Mouse (Mus musculus) small intestine, adult 2 months (tissue): ENCODE results near the gene Dab1. TPM values are rescaled to one million over a fixed set of nuclear protein-coding genes. Genes with fewer than 3 reads are reported as not detected.

Experiments used
- H3K27ac ChIP-seq: fragments of 200-500 bp; 2 replicates; pipeline ENCODE4 v1.5.1; 2012; ENCODE audit warnings: low read depth, low read length, control low read depth, inconsistent platforms; ENCODE audit not compliant: insufficient read depth
- H3K27me3 ChIP-seq: fragments of 200-500 bp; 2 replicates; pipeline ENCODE4 v1.6.1; 2012; ENCODE audit warnings: mild to moderate bottlenecking, moderate library complexity, low read length, inconsistent platforms; ENCODE audit not compliant: control insufficient read depth, insufficient read depth
- H3K36me3 ChIP-seq: fragments of 200-500 bp; 2 replicates; pipeline ENCODE4 v1.6.1; 2012; ENCODE audit warnings: mild to moderate bottlenecking, low read length, control low read depth, inconsistent platforms; ENCODE audit not compliant: control insufficient read depth, insufficient read depth
- H3K4me1 ChIP-seq: fragments of 200-500 bp; 2 replicates; pipeline ENCODE4 v1.6.1; 2012; ENCODE audit warnings: low read length, inconsistent platforms, mixed read lengths; ENCODE audit not compliant: control insufficient read depth, insufficient read depth, insufficient read length
- H3K4me3 ChIP-seq: fragments of 200-500 bp; 2 replicates; pipeline ENCODE4 v1.5.1; 2012; ENCODE audit warnings: low read depth, mild to moderate bottlenecking, control low read depth, inconsistent platforms, low read length, moderate library complexity
- CTCF ChIP-seq: fragments of 200-500 bp; IDR thresholded peaks from 2 replicates; pipeline ENCODE4 v1.5.1; 2012; ENCODE audit warnings: low read depth, mild to moderate bottlenecking, control low read depth, inconsistent platforms, low read length, moderate library complexity, mixed read lengths; ENCODE audit not compliant: insufficient replicate concordance, insufficient read length; ENCODE audit errors: extremely low read depth
- POLR2A ChIP-seq: fragments of 200-500 bp; IDR thresholded peaks from 2 replicates; pipeline ENCODE4 v1.6.1; 2012; ENCODE audit warnings: low read depth, mild to moderate bottlenecking, control low read depth, inconsistent platforms, low read length, moderate library complexity
- WGBS: fragments of 180-500 bp; shearing (Covaris S2); methylation state at CpG from one replicate; pipeline ENCODE4 v1.1.7; 2018; 5-methylcytosine and 5-hydroxymethylcytosine counted together
- polyA plus RNA-seq: library from polyadenylated mRNA; depleted of rRNA; stranded (reverse); fragments of >200 nt; gene quantifications from 2 replicates; pipeline ENCODE4 v1.2.3, GENCODE M21; 2012

The Dab1 gene
- polyA plus RNA-seq, 1 experiment = 57.9 TPM

DNA sequence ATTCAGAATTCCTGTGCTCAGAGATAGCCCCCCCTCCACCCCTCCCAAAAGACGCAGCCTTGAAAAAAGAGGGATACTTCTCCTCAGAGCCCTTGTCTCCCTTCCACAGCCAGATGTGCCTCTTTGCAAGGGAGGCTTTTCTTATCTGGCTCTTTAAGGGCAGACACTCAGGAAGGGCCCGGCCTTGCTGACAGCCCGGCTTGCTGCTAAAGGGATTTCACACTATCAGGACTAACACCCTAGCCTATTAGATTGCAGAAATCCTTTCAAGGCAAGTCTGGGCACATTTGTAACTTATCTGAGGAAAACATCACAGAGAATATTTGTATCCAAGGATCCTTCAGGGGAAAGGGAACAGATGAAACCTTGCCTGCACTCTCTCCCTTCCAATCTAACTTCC, 600.9 kb downstream of the Dab1 start:
- no peaks in the 10 kb centered on the region for H3K27me3 ChIP-seq
- H3K27ac ChIP-seq = no peak overlapping the region
- no peak for TF ChIP-seq POLR2A
- no peak for TF ChIP-seq CTCF
- no peak overlapping the region for H3K4me3 ChIP-seq
- H3K4me1 ChIP-seq = peaks cover 4% of the 10 kb centered on the region; the same call in 1 of the 2 replicates
- H3K36me3 ChIP-seq = no peaks in the 10 kb centered on the region
- WGBS = 47% methylated on average over 3 of the region's 3 CpGs

DNA sequence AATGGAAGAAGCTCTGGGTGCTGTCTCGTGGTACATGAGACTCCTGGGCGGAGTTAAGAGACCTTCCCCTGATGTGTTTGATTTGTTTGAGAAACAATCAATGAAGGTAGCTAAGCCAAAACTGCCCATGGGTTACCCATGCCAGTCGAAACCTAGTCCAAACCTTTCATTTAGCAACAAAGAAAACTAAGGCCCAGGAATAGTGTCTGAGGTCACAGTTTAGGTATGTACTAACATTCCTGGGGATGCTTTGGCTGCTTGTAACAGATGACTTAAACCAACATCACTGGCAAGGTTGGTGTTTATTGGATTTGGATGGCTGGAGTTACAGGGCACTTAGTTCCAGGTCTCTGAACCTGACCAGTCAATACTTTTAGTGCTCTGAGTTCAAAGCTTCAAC, 610.1 kb downstream of the Dab1 start:
- no peaks in the 10 kb centered on the region for H3K36me3 ChIP-seq
- no peak overlapping the region for H3K4me3 ChIP-seq
- no peaks in the 10 kb centered on the region for H3K4me1 ChIP-seq
- no peak overlapping the region for H3K27ac ChIP-seq
- no peak for TF ChIP-seq CTCF
- TF ChIP-seq POLR2A = no peak
- WGBS = 62% methylated on average over 3 of the region's 3 CpGs
- H3K27me3 ChIP-seq = no peaks in the 10 kb centered on the region

DNA sequence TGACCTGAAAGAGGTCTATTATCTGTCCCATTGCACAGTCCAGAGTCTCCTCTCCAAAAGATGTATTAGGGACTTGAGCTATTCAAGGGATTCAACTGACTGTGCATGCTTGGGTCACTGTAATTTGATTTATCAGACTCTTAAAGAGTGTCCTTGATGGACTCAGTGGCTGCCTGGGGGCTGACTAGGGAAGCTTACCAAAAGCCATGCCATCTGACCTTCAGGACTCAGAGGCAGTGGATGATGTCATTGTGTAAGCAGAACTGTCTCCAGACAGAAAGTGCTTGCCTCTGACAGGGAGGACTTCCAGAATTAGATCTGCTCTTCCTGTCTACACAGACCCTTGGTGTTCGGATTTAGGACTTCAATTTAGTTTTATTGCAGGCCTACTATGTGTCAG, 627.3 kb downstream of the Dab1 start:
- 35% methylated on average over 1 of the region's 1 CpGs for WGBS

DNA sequence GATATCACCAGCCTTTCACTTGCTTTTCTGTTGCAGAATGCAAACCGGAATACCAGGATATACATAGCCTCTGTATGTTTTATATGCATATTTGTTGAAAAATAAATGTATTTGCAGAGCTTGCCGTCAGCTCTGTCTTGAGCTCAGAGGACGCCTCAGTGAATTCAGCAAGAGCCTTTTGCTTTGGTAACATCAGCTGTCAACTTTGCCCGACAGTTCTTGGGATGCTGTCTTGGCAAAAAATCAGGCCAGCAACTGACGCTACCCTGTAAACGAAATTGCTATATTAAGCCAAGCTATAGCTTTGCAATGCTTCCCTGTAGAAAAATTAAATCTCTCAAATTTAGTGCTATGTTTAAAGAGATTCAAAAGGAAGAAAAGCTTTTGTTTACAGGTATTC, 630.3 kb downstream of the Dab1 start:
- Histone ChIP-seq H3K27ac (no peak overlapping the region), H3K4me3 (no peak overlapping the region), H3K27me3 (no peaks in the 10 kb centered on the region), H3K36me3 (no peaks in the 10 kb centered on the region), H3K4me1 (no peaks in the 10 kb centered on the region)
- TF ChIP-seq CTCF = no peak
- TF ChIP-seq POLR2A = no peak
- 69% methylated on average over 6 of the region's 6 CpGs for WGBS

More for the DNA sequence above, 627.3 kb downstream of the Dab1 start:
- Histone ChIP-seq H3K27me3 (no peaks in the 10 kb centered on the region), H3K27ac (no peak overlapping the region), H3K4me1 (no peaks in the 10 kb centered on the region), H3K36me3 (no peaks in the 10 kb centered on the region), H3K4me3 (no peak overlapping the region)
- no peak for TF ChIP-seq CTCF

DNA sequence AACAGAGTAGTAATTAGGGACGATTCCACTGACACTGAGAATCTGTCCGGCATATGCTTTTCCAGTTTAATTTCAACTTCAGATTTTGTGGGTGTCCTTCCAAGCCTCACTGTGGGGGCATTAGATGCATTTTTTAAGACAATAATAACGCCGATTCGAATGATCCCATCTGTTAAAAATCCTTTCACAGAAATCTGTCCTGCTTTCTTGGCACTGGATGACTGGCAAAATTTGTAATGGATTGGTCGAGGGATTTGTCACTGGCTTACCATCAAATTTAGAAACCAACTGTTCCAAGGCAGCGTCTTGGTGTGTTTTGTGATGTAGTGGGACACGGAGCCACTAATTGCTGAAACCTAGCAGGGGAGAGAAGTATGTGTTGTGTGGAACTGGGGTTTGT, 638.6 kb downstream of the Dab1 start:
- Histone ChIP-seq H3K27me3 (no peaks in the 10 kb centered on the region), H3K27ac (no peak overlapping the region), H3K36me3 (no peaks in the 10 kb centered on the region), H3K4me3 (no peak overlapping the region), H3K4me1 (no peaks in the 10 kb centered on the region)
- WGBS = 83% methylated on average over 8 of the region's 8 CpGs
- no peak for TF ChIP-seq CTCF
- TF ChIP-seq POLR2A = no peak

DNA sequence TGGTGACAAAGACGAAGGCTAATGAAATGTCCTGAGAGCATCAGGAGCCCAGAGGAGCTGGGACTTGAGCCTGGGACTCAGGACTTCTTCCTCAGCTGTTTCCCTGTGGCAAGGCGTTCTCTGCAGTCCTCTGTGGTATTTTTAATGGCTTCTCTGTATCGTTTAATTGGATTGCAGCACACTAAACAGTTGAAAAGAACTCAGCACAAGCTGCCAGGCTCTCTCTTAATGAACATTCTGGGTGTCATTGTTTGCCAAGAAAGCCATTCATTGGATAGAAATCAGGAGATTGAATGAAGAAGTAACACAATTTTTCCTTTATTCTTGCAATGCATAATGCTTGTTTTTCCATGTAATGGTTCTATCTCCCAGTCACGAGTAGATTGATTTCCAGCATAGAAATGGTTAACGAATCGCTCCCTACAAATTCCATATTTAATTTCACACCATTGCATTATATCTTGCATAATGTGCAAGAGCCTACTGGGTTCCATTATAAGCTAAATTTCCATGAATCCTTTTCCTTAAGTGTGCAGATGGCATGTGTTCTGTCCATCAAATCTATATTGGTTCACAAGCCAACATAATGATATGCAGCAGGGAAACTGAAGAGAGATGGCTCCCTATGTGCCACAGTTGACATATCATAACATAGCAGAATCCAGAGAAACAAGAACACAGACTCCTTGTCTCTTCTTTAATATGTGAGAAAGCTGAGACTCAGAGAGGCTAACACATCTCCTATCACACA, 650.4 kb downstream of the Dab1 start:
- 86% methylated on average over 6 of the region's 6 CpGs for WGBS
- H3K27ac ChIP-seq = no peak overlapping the region
- no peaks in the 10 kb centered on the region for H3K27me3 ChIP-seq
- H3K36me3 ChIP-seq = no peaks in the 10 kb centered on the region
- H3K4me1 ChIP-seq = no peaks in the 10 kb centered on the region
- no peak for TF ChIP-seq POLR2A
- TF ChIP-seq CTCF = no peak
- H3K4me3 ChIP-seq = no peak overlapping the region

DNA sequence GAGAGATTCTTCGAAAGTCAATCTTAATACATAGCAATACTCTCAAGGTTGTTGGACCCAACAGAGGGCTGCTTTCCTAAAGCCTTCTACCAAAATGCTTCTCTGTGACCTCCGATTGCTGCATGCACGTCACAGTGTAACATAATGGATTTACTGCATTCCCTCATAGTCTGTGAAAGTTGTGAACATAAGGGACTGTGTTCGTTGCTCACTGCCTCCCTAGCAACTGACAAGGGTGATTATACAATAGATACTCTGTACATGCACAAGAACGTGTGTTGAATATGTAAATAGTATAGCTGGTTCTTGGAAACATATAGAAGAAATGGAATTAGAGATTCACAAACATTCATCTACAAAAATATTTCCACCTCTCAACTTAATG, 651.0 kb downstream of the Dab1 start:
- no peaks in the 10 kb centered on the region for H3K27me3 ChIP-seq
- TF ChIP-seq POLR2A (no peak), CTCF (no peak)
- H3K27ac ChIP-seq = no peak overlapping the region
- no peaks in the 10 kb centered on the region for H3K36me3 ChIP-seq
- WGBS = 72% methylated on average over 5 of the region's 5 CpGs
- H3K4me1 ChIP-seq = no peaks in the 10 kb centered on the region
- H3K4me3 ChIP-seq = no peak overlapping the region
